Mouse (Mus musculus): ENCODE results near the gene Dnase1.

- TF ChIP-seq CHD2 (IDR thresholded peaks at IDR 0.05; ENCODE audit: low read depth, low read length): no peak
- no peak for TF ChIP-seq HCFC1 (IDR thresholded peaks at IDR 0.05; ENCODE audit: borderline replicate concordance, insufficient read depth, low read length)
- TF ChIP-seq ZNF384 (IDR thresholded peaks at IDR 0.05; ENCODE audit: low read depth, low read length): no peak
- TF ChIP-seq ZC3H11A (IDR thresholded peaks at IDR 0.05; ENCODE audit: borderline replicate concordance, low read depth, low read length): no peak
Measured at GRCm38 (mm10) chr16:4026672-4027071, 10.1 kb upstream of the Dnase1 start.
